Mouse (Mus musculus): ENCODE results near the gene Srd5a1. TPM values are rescaled to one million over a fixed set of nuclear protein-coding genes. Genes with fewer than 3 reads are reported as not detected.
"Not testable (repeated sequence)": the region's sequence is repeated elsewhere in the genome, so short reads cannot be mapped to it uniquely, and the experiment has no call there.

Srd5a1 gene
- total RNA-seq, 2 experiments from 2014 or later = 8.6 to 11.8 TPM

GRCm38 (mm10) chr13:69623843-69624242 is 12.6 kb upstream of the Srd5a1 start:
- no peak for DNase-seq

GRCm38 (mm10) chr13:69616716-69617115 is 5.5 kb upstream of the Srd5a1 start:
- no peak for DNase-seq

GRCm38 (mm10) chr13:69612175-69612544 is 918 bp upstream of the Srd5a1 start:
- no peak for DNase-seq

GRCm38 (mm10) chr13:69610751-69611397 is 368 bp downstream of the Srd5a1 start:
- DNase-seq = peak in 1 of 2 experiments; percentile 13

GRCm38 (mm10) chr13:69608734-69609133 is 2.5 kb downstream of the Srd5a1 start:
- DNase-seq = no peak

GRCm38 (mm10) chr13:69604670-69605069 is 6.6 kb downstream of the Srd5a1 start:
- DNase-seq = no peak

GRCm38 (mm10) chr13:69601321-69601720 is 9.9 kb downstream of the Srd5a1 start:
- DNase-seq = no peak

- DNase-seq = not testable (repeated sequence)
Observed at GRCm38 (mm10) chr13:69600863-69601262, 10.4 kb downstream of the Srd5a1 start.

- DNase-seq = no peak
Observed at GRCm38 (mm10) chr13:69598867-69599266, 12.4 kb downstream of the Srd5a1 start.

GRCm38 (mm10) chr13:69596515-69596914 is 14.7 kb downstream of the Srd5a1 start:
- DNase-seq = no peak

- no peak for DNase-seq
Observed at GRCm38 (mm10) chr13:69595911-69596310, 15.3 kb downstream of the Srd5a1 start.

GRCm38 (mm10) chr13:69594577-69595256 is 16.5 kb downstream of the Srd5a1 start:
- no peak for DNase-seq

- DNase-seq = no peak
Observed at GRCm38 (mm10) chr13:69593453-69593852, 17.8 kb downstream of the Srd5a1 start.

- no peak for DNase-seq
Observed at GRCm38 (mm10) chr13:69592226-69592625, 19.0 kb downstream of the Srd5a1 start.

- DNase-seq = no peak
Observed at GRCm38 (mm10) chr13:69591338-69591737, 19.9 kb downstream of the Srd5a1 start.

- no peak for DNase-seq
Observed at GRCm38 (mm10) chr13:69588263-69588662, 23.0 kb downstream of the Srd5a1 start.

- DNase-seq = no peak
Observed at GRCm38 (mm10) chr13:69587849-69588248, 23.4 kb downstream of the Srd5a1 start.

GRCm38 (mm10) chr13:69586337-69586736 is 24.9 kb downstream of the Srd5a1 start:
- no peak for DNase-seq

GRCm38 (mm10) chr13:69585828-69586227 is 25.4 kb downstream of the Srd5a1 start:
- DNase-seq = no peak

- no peak for DNase-seq
Observed at GRCm38 (mm10) chr13:69583591-69583990, 27.7 kb downstream of the Srd5a1 start.

- DNase-seq = no peak
Observed at GRCm38 (mm10) chr13:69582411-69582810, 28.8 kb downstream of the Srd5a1 start.

- no peak for DNase-seq
Observed at GRCm38 (mm10) chr13:69577181-69577834, 33.9 kb downstream of the Srd5a1 start.

- DNase-seq = peak in 1 of 2 experiments; percentile 22
Observed at GRCm38 (mm10) chr13:69576676-69577075, 34.6 kb downstream of the Srd5a1 start.

- no peak for DNase-seq
Observed at GRCm38 (mm10) chr13:69572594-69572993, 38.6 kb downstream of the Srd5a1 start.
